Mouse (Mus musculus) inflammation-experienced regulatory T-cells, adult 6 months (primary cell): Measurements from ENCODE around the gene Arhgap44. TPM values are rescaled to one million over a fixed set of nuclear protein-coding genes. Genes with fewer than 3 reads are reported as not detected.

ENCODE experiments used
- ATAC-seq: one replicate; pipeline ENCODE4 v1.8.0; 2017
- polyA plus RNA-seq, 3 experiments: library from polyadenylated mRNA; unstranded; fragments of 100-300 nt; shearing (Covaris generic); gene quantifications; one replicate each; pipeline ENCODE4 v1.2.1; 2017

Arhgap44 gene
- polyA plus RNA-seq, result under 1 TPM; 0.20 to 0.55 (median 0.26) TPM

GRCm38 (mm10) chr11:65162767-65163120, at the start of gene Arhgap44:
TSS of gene Arhgap44 (minus strand) at chr11:65162961.
- ATAC-seq, result no peak

DNA sequence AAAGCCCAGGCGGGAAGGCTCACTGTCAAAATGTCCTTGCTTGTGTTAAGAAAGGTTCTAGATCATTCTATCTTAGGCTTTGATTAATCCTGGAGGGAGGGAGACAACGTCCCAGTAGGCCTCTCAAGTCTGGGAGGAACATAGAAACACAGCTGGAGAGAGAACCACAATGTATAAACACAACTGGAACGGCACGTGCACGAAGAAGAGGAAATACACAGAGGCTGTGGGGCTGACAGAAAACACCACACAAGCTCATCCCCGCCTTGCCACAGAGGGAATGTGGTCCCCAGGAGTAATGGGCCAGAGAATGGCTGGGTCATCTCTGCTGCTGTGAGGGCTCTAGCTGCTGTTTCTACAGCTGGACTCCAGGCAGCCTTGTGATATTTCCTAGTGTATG, 48.9 kb upstream of the Arhgap44 start:
- no peak for ATAC-seq

GRCm38 (mm10) chr11:65209441-65209840, 46.7 kb upstream of the Arhgap44 start:
- ATAC-seq, result no peak

- ATAC-seq, result no peak
Measured at GRCm38 (mm10) chr11:65205306-65205705, 42.5 kb upstream of the Arhgap44 start.

DNA sequence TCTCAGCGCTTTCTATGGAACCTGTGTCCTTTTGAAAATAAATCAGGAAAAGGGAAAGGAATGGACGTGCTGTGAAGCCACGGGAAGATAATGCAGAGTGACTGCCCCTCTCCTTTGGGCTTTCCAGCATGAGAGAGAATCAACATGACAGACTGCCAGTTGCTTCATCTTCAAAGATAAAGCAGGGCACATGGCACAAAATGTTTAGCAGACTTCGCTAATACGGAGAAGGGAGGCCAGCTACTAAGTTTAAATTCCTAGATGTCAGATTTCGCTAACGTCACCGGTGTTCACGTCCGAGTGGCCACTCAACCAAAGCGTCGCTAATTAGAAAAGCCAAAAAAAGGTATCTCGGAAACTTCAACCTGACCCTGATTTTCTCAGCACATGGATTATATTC, 41.9 kb upstream of the Arhgap44 start:
- ATAC-seq, result no peak

DNA sequence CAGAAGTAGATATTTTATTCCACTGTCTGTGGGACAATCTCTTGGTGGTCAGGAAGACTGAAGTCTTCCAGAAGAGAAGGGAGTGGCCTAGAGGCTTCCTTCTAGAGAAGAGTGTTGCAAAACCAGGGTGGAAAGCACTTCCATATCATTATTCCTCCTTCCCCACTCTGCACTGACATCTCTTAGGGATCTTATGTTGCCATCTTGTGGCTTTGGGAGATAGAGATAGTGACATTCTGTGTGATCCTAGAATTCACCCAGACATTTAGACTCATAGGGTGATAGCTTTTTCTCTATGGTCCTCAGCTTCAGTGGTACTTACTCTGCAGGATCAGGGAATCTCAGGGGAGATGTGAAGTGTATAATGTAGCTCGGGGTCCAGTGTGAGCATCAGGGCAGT, 40.3 kb upstream of the Arhgap44 start:
- no peak for ATAC-seq

GRCm38 (mm10) chr11:65202236-65202635, 39.5 kb upstream of the Arhgap44 start:
- ATAC-seq, result no peak

- no peak for ATAC-seq
Measured at GRCm38 (mm10) chr11:65198026-65198425, 35.3 kb upstream of the Arhgap44 start.

- ATAC-seq, result no peak
Measured at GRCm38 (mm10) chr11:65197280-65197679, 34.5 kb upstream of the Arhgap44 start.

DNA sequence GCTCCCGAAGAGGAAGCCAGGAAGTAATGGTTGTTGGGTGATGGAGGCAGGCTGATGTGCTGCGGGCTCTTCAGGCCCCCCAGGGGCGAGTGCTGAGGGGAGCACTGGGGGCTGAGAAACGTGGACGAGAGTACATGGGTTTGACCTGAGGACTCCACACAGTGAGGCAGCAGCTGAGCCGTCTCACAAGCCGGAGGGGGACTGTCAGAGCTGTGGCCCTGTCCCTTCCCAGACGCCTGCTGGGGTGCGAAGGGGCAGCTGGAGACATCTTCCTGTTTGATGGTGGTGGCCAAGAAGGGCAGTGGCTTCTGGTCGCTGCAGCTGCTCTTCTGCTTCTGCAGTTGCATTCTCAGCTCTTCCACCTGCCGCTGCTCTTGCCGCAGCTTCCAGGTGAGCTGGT, 24.2 kb upstream of the Arhgap44 start:
- ATAC-seq, result no peak

- no peak for ATAC-seq
Measured at GRCm38 (mm10) chr11:65185114-65185513, 22.4 kb upstream of the Arhgap44 start.

GRCm38 (mm10) chr11:65170121-65170750, 7.5 kb upstream of the Arhgap44 start:
- ATAC-seq, result no peak

DNA sequence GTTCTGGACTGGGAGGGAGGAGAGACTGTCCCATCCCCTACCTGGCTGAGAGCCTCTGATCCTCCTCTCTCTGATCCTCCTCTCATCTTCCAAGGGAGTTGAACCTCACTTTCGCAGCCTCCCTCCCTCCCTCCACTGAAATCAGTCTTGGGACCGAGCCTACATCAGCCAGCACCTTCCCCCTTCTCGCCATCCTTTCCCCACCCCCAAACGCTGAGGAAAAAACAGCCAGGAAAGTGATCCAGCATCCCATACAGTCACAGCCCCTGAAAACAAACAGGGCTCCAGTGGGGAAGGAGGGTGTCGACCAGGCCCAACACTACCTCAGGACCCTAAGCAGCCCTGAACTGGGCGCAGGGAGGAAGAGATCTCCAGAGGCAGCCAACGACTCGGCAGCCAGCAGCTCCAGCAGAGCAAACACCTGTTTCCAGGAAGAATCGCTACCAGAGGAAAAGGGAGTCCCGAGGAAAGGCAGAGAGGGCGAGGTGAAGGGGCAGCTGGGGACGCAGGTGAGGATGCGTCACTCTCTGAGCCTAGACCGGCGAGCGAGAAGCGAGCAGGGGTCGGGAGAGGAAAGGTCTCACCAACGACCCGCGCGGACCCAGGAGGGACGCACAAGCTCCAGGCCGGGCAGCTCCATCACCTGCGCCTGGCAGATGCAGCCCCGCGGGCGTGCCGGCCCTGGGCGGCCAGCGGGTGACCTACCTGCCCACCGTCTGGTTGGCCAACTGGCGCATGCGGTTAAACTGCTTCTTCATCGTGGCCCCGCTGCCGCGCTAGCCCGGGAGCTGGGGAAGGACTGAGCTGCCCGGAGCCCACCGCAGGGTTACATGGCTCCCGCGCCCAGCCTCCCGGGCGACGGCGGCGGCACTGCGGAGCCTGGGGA, 637 bp downstream of the Arhgap44 start:
- ATAC-seq, result no peak

GRCm38 (mm10) chr11:65160991-65161880, 1.5 kb downstream of the Arhgap44 start:
- ATAC-seq, result no peak

GRCm38 (mm10) chr11:65159791-65160190, 3.0 kb downstream of the Arhgap44 start, which contains the start of gene 1700086D15Rik:
TSS of gene 1700086D15Rik (minus strand) at chr11:65159891.
- no peak for ATAC-seq

- no peak for ATAC-seq
Measured at GRCm38 (mm10) chr11:65158658-65158990, 4.1 kb downstream of the Arhgap44 start.

- ATAC-seq, result no peak
Measured at GRCm38 (mm10) chr11:65157966-65158657, 4.6 kb downstream of the Arhgap44 start.

- no peak for ATAC-seq
Measured at GRCm38 (mm10) chr11:65153006-65153405, 9.8 kb downstream of the Arhgap44 start.

DNA sequence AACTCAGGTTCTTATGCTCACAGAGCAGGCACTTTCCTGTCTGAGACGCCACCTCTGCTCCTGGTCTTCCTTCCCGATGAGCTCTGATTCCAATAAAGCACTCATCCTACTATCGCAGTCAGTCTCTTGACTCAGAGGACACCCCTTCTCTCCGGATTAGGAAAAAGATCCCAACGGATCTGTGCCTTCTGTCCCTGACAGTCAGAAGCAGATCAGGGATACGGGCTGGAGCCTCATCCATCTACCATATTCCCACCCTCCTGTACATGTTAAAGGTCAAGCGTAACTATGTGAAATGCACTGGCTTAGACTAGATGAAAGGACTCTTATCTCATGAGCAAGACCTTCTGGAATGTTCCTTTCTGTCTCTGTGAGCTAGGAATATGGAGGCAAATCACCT, 14.3 kb downstream of the Arhgap44 start:
- ATAC-seq, result no peak

DNA sequence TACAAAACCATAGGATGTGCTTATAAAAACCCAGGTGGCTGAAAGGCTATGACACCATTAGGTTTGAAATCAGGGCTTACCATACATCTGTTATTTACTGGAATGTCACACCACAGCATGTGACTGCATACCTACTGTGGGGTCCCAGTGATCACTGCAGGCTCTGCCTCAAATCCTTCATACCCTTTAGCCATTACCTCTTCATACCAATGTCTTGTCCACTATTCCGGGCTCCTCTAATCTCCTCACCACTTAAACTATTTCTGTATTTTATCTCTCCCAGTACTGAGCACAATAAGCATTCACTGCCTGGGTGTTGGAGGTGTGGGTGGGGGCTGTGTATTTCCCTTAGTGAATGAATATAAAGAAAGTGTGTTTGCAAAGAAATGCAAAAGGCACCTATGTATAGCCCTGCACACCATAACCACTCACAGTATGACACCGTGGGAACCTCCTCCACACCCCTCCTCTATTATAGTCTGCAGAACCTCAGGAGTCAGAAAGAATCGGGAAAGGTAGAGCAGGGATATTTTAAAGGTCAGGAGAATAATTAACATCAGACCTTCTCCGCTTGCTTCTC, 19.8 kb downstream of the Arhgap44 start:
- no peak for ATAC-seq

- no peak for ATAC-seq
Measured at GRCm38 (mm10) chr11:65139030-65139429, 23.7 kb downstream of the Arhgap44 start.

- no peak for ATAC-seq
Measured at GRCm38 (mm10) chr11:65137145-65137652, 25.6 kb downstream of the Arhgap44 start.
